Mouse (Mus musculus) ES-Bruce4 (cell line): ENCODE results near the gene Clybl. TPM values are rescaled to one million over a fixed set of nuclear protein-coding genes. Genes with fewer than 3 reads are reported as not detected.

Experiments
- H3K27ac ChIP-seq: 2 replicates; pipeline ENCODE4 v1.5.1; 2012; ENCODE audit warnings: low read length, inconsistent platforms; ENCODE audit not compliant: insufficient read depth
- H3K27me3 ChIP-seq: 2 replicates; pipeline ENCODE4 v1.6.1; 2012; ENCODE audit warnings: mild to moderate bottlenecking, low read length, inconsistent platforms; ENCODE audit not compliant: control insufficient read depth, poor library complexity, insufficient read depth, severe bottlenecking
- H3K36me3 ChIP-seq: 2 replicates; pipeline ENCODE4 v1.6.1; 2012; ENCODE audit warnings: inconsistent platforms, mild to moderate bottlenecking, low read length, moderate library complexity; ENCODE audit not compliant: control insufficient read depth, poor library complexity, insufficient read depth, severe bottlenecking
- H3K4me1 ChIP-seq: one replicate; pipeline ENCODE4 v1.8.1; 2011; ENCODE audit warnings: low read length; ENCODE audit not compliant: control insufficient read depth, insufficient read depth
- H3K4me3 ChIP-seq: 2 replicates; pipeline ENCODE4 v1.5.1; 2011; ENCODE audit warnings: low read depth, mild to moderate bottlenecking, low read length
- H3K9ac ChIP-seq: 2 replicates; pipeline ENCODE4 v1.6.1; 2012; ENCODE audit warnings: low read depth, mild to moderate bottlenecking, inconsistent platforms; ENCODE audit not compliant: poor library complexity, severe bottlenecking
- H3K9me3 ChIP-seq: replicated peaks from 2 replicates; pipeline ENCODE4 v1.6.1; 2012; ENCODE audit warnings: mild to moderate bottlenecking, low read length, inconsistent platforms; ENCODE audit not compliant: control insufficient read depth, poor library complexity, insufficient read depth, severe bottlenecking
- CTCF ChIP-seq: IDR thresholded peaks from one replicate; pipeline ENCODE4 v1.8.1; 2011; ENCODE audit warnings: low read depth, low read length
- EP300 ChIP-seq: IDR thresholded peaks from 2 replicates; pipeline ENCODE4 v1.6.1; 2011; ENCODE audit warnings: low read depth, low read length; ENCODE audit not compliant: insufficient read depth
- POLR2A ChIP-seq: IDR thresholded peaks from one replicate; pipeline ENCODE4 v1.8.1; 2011; ENCODE audit warnings: low read length; ENCODE audit not compliant: insufficient read depth
- polyA plus RNA-seq: library from polyadenylated mRNA; stranded (reverse); fragments of >200 nt; gene quantifications from 2 replicates; pipeline ENCODE4 v1.2.4, GENCODE M21; 2011; ENCODE audit warnings: low read depth; ENCODE audit not compliant: missing spikeins, insufficient read depth, insufficient read length

Clybl gene
- polyA plus RNA-seq, 1 experiment = 36.7 TPM

DNA sequence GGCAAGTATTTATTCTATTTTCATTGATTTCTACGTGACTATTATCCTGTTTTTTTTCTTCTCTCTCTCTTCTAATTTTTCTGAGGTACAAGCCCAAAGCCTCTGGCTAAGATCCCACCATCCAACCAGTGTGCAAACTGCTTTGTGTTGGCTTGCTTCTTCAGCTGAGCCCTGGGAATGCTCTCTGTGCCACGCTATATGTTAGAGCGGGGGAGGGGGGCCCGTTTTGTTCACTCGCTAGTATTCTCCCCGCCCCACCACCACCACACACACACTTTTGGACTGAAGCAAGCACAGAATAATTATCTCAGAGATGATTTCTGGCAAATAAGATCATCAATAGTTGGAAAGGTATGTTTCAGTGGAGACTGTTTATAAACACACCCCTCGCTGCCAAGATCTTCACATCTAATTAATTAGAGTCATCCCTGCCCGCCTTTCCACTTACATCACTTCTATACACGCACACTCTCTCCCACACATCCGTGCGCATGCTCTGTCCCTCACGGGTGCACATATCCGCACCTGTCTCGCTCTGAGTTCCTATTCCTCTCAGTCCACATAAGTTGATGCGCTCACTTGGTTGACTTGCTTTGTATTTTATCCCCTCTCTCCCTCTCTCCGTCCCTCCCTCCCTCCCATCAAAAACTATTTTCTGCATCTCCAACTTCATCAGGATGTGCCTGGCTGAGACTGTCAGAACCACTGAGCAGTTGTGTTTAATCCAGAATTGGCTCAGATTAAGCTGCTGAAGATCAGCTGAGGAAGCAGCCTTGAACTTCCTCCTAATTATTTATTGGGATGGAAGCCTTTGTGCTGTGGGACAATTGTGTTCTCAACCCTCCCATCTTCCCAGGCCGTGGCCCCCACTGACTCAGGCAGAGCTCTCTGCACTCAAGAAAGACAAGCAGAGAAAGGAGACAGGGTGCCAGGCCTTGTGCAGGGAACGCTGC, 163.0 kb downstream of the Clybl start:
- Histone ChIP-seq H3K36me3 (no peaks in the 10 kb centered on the region), H3K4me3 (no peak overlapping the region), H3K27me3 (no peaks in the 10 kb centered on the region), H3K9me3 (no peaks in the 10 kb centered on the region), H3K27ac (no peak overlapping the region), H3K9ac (no peak overlapping the region), H3K4me1 (peaks cover 6% of the 10 kb centered on the region)
- TF ChIP-seq POLR2A = no peak
- no peak for TF ChIP-seq CTCF
- TF ChIP-seq EP300 = no peak

DNA sequence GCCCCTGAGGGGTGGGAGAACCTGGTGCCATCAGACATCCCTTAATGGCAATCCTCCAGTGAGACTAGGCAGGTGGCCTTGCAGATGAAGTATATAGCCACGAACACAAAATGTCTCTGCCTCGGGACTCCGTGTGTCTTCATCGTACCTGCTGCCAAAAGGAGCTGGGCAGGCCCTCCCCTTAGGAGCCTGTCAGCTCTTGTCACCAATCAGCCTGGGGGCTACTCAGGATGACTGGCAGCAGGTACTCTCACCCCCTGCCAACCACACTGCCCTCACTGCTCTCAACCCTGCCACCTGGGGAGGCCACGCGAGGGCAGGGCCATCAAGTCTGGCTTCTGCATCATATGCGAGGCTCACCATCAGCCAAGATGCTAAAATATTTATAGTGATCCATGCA, 166.6 kb downstream of the Clybl start:
- TF ChIP-seq EP300 (no peak), POLR2A (no peak), CTCF (no peak)
- no peak overlapping the region for H3K27ac ChIP-seq
- no peak overlapping the region for H3K9ac ChIP-seq
- no peaks in the 10 kb centered on the region for H3K4me1 ChIP-seq
- H3K4me3 ChIP-seq = no peak overlapping the region
- H3K9me3 ChIP-seq = no peaks in the 10 kb centered on the region
- no peaks in the 10 kb centered on the region for H3K36me3 ChIP-seq
- no peaks in the 10 kb centered on the region for H3K27me3 ChIP-seq

DNA sequence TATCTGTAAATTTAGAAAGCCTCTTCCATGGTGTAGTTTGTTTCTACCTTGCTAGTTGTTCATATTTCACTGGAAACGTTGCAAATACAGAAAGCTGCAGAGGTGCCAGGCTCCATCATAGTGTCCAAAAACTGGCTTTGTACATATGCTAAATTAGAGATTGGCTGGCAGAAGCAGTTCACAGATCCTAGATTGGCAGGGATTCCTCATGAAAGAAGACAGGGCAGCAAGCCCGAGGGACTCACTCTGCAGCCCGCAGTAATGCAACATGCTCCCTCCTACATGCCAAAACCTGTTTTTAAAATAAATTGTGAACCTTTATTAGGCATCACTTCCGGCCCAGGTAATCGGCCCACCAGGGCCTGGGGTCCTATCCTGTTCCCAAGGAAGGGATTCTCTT, 167.8 kb downstream of the Clybl start:
- Histone ChIP-seq H3K27me3 (no peaks in the 10 kb centered on the region), H3K4me1 (no peaks in the 10 kb centered on the region), H3K9me3 (no peaks in the 10 kb centered on the region), H3K9ac (no peak overlapping the region), H3K27ac (no peak overlapping the region), H3K36me3 (no peaks in the 10 kb centered on the region), H3K4me3 (no peak overlapping the region)
- TF ChIP-seq CTCF = no peak
- TF ChIP-seq EP300 = no peak
- TF ChIP-seq POLR2A = no peak

DNA sequence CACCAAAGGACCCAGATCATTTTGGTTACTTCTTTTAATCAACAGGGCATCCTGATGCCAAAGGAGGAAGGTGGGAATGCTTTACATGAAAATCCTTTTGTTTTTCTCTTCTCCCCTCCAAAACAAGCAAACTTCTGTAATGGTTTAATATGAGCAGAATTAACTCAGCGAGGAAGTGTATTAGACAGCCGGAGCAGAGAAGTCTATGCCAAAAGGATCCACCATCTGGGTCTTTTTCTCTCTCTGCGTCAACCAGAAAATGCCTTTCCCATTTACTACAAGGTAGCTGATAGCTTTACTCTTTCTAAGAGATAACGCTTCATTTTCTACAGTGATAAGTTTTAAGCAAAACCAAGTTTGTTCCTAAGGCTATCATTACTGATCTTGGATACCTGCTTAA, 168.3 kb downstream of the Clybl start:
- Histone ChIP-seq H3K27me3 (no peaks in the 10 kb centered on the region), H3K9ac (no peak overlapping the region), H3K36me3 (no peaks in the 10 kb centered on the region), H3K4me1 (no peaks in the 10 kb centered on the region), H3K9me3 (no peaks in the 10 kb centered on the region), H3K27ac (no peak overlapping the region), H3K4me3 (no peak overlapping the region)
- TF ChIP-seq POLR2A (no peak), EP300 (no peak), CTCF (no peak)

DNA sequence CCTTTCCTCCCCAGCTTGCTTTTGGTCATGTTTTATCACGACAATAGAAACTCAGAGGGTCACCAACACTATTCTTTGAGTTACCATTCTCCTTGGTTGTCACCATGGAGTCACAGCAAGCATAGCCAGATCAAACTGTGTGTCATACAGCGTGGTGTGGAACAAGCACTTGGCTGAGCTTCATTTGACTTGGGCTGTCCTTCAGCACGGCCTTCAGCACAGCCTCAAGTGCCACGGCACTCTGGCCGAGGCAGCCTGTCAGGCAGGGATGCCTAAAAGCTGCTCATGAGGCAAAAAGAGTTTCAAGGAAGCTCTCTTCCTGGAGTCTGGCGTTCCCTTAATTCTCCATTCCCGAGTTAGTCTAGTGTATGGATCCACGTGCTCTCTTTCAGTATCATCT, 169.3 kb downstream of the Clybl start:
- Histone ChIP-seq H3K4me3 (no peak overlapping the region), H3K27me3 (no peaks in the 10 kb centered on the region), H3K9ac (no peak overlapping the region), H3K27ac (no peak overlapping the region), H3K9me3 (no peaks in the 10 kb centered on the region), H3K4me1 (no peaks in the 10 kb centered on the region), H3K36me3 (no peaks in the 10 kb centered on the region)
- no peak for TF ChIP-seq POLR2A
- no peak for TF ChIP-seq EP300
- TF ChIP-seq CTCF = no peak

DNA sequence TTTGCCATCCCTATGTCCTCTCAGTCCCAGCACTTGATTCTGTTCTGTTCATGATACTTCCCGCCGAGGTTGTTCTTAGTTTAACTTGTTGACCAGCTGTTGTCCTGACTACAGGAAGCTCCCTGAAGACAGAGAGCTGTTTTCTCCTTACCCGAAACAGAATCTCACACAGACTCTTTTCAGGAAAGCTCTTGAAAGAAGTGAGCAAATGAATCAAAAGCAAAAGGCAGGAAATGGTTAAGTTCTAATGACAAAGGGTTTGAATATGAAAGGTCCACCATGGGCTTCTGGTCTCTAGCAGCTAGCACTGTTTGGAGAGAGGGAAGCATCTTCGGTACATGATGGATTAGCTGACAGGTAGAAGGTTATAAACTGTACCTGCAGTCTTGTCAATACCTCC, 175.8 kb downstream of the Clybl start:
- H3K9ac ChIP-seq = no peak overlapping the region
- TF ChIP-seq POLR2A = no peak
- no peaks in the 10 kb centered on the region for H3K36me3 ChIP-seq
- no peak overlapping the region for H3K27ac ChIP-seq
- H3K27me3 ChIP-seq = no peaks in the 10 kb centered on the region
- H3K9me3 ChIP-seq = no peaks in the 10 kb centered on the region
- no peaks in the 10 kb centered on the region for H3K4me1 ChIP-seq
- H3K4me3 ChIP-seq = no peak overlapping the region
